Mouse (Mus musculus) monocyte, adult 5-6 weeks (primary cell): ENCODE data around the gene Nefh. TPM values are rescaled to one million over a fixed set of nuclear protein-coding genes. Genes with fewer than 3 reads are reported as not detected.

Experiments used
- ATAC-seq: fragments of 153-309, 156-312 bp; replicated peaks from 2 replicates; pipeline ENCODE4 v1.8.0; 2017; ENCODE audit warnings: mild to moderate bottlenecking; ENCODE audit not compliant: low TSS enrichment, insufficient number of reproducible peaks, severe bottlenecking, poor library complexity, low FRiP score
- total RNA-seq: library from RNA; stranded (forward); fragments of 200-1000, 200-491, 200-594 nt; gene quantifications from 3 replicates; pipeline ENCODE4 v1.2.3, GENCODE M21; 2017

The Nefh gene
- total RNA-seq, 1 experiment from 2014 or later: 0.38 TPM

GRCm38 (mm10) chr11:4963099-4963808, 15.4 kb upstream of the Nefh start:
- no peak for ATAC-seq

DNA sequence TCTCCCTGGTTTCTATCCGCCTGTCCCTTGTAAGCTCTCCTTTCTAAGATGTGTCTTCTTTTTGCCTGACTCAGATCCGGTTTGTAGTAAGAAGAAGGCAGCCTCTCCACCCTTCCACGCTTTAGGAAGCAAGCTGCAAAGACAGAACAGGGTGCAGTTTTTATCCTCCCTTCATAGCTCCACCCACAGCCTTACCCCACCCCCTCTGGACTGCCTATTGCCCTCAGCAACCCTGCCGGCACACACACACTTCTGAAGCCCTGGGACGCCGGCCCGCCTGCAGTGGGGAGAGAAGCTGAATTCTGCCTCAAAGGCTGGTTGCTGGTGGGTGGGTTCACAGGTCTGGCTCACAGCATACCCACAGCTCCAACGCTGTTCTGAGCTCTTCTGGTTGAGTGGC, 6.1 kb upstream of the Nefh start:
- no peak for ATAC-seq

- ATAC-seq: no peak
Measured at GRCm38 (mm10) chr11:4953401-4953800, 5.5 kb upstream of the Nefh start.

GRCm38 (mm10) chr11:4949256-4950044, 1.6 kb upstream of the Nefh start:
- no peak for ATAC-seq

DNA sequence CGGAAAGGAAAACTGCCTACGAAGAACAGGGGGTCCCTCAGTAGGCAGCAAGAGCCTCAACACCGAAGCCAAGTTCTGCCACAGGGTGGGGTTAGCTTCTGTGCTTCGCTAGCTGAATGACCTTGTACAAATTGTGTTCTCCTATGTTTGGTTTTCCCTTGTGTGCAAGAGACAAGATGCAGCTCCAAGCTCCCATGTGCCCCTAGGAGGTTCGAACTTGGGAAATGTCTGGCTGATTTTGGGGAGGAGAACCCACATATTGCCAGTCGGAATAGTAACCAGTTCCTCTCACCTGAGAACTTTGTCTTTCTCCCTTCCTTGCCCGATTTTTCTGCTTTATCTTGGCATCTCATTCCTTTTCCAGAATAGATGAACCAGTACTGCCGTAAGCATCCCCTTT, 928 bp upstream of the Nefh start:
- no peak for ATAC-seq

DNA sequence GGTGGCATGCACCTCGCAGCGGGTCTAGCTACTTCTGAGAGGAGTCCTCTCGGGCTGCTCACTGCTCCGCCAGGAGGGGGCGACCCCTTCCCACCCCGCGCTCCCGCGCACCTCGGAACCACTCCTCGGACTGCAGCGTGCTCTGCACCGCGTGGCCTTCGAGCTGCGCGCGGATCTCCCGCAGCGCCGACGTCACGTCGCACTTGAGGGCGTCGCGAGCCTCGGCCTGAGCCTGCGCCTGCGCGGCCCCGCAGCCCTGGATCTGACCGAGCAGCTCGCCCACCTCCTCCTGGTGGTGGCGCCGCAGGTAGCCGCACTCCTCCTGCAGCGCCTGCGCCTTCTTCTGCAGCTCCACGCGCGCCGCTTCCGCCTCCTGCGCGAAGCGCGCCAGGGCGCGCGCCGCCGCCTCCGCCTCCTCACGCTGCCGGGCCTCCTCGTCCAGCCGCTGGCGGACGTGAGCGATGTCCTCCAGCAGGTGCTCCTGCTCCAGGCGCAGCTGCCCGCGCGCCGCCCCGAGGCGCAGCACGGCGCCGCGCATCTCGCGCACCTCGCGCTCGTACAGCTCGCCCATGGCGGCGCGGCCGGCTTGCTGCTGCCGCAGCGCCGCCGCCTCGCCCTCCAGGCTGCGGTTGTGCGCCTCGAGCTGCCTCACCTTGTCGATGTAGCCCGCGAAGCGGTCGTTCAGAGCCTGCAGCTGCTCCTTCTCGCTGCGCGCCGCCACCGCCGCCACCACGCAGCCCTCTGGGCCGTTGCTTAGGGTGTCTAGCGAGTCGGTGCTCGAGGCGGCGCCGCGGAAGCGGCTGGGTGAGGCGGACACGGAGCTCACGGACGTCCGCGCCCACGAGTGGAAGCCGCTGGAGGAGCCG, 684 bp downstream of the Nefh start:
- ATAC-seq: no peak

GRCm38 (mm10) chr11:4946530-4946929, 1.3 kb downstream of the Nefh start:
- no peak for ATAC-seq

GRCm38 (mm10) chr11:4936243-4936642, 11.6 kb downstream of the Nefh start:
- ATAC-seq: no peak

DNA sequence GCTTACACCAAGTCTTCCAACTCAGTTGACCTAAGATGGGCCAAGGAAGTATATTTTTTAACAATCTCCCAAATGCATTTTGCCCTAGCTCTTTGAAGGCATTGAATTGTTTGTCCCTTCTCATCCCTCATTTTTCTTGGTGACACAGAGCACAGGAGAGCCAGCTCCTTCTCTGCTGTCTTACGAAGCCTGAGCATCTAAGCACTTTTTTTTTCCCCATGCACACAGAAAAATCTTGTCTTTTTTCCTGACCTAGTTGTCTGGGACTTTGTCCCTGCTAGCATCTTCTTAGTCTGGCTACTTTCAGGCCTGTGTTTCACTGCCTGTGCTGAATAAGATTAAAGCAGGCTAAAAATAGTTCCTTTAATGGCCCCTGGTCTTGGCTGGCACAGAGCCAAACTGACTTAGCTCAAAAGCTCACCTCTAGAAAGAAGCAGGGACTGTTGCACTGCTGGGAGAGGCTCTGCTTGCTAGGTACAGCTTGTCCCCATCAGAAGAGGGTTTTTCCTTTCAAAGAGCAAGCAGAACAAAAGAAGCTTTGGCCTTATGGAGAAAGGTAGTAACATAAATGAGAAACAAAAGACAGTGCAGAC, 16.8 kb downstream of the Nefh start:
- ATAC-seq: no peak

GRCm38 (mm10) chr11:4927224-4927623, 20.6 kb downstream of the Nefh start:
- ATAC-seq: no peak

- ATAC-seq: no peak
Measured at GRCm38 (mm10) chr11:4921751-4922150, 26.1 kb downstream of the Nefh start.

- no peak for ATAC-seq
Measured at GRCm38 (mm10) chr11:4921281-4921680, 26.6 kb downstream of the Nefh start.

DNA sequence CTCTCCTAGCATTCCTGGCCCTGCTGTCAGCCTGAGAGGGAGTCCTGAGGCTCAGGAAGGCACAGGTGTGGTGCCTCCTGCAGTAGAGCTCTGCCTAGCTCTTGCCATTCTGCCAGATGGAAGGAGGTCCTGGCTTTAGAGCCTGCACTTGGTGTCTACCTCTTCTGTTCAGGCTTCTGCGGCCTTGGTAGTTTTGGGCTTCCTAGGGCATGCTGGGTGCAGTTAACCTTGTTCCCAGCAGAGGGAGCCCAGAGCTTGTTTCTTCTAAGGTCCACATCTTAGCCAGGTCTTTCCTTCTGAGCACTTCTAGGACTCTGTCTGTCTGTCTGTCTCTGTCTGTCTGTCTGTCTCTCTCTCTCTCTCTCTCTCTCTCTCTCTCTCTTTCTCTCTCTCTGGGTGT, 31.8 kb downstream of the Nefh start:
- peak; percentile 61 for ATAC-seq

DNA sequence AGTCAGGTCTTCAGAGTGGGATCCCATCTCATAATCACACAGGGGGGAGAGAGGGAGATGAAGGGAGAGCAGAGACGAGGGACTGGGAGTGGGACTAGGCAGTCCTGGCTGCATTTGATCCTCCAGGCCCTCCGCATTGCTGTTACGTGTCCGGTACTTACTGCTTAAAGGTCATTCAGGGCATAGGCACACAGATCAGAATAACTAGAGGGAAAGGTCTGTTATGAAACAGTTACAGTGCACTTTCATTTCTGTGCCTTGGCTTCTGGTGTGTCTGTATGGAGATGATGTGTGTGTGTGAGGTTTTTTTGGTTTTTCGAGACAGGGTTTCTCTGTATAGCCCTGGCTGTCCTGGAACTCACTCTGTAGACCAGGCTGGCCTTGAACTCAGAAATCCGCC, 41.6 kb downstream of the Nefh start:
- ATAC-seq: no peak

GRCm38 (mm10) chr11:4901956-4902355, 45.9 kb downstream of the Nefh start:
- ATAC-seq: no peak

DNA sequence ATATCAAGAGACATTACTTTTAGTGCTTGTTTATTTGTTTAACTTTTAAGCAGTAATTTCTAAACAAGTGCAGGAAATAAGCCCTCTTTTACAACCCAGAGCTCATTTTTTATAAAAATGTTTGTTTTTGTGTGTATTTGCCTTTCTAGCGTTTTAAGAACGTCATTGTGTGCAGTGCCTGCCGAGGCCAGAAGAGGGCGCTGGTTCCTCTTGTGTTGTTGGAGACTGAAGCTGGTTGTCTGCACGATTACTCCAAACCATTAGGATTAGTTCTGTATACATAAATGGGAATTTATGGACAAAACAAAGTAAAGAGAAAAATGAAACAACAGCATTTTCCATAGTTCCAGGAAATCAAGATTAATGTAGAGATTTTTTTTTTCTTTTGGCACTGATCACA, 47.4 kb downstream of the Nefh start:
- ATAC-seq: no peak

DNA sequence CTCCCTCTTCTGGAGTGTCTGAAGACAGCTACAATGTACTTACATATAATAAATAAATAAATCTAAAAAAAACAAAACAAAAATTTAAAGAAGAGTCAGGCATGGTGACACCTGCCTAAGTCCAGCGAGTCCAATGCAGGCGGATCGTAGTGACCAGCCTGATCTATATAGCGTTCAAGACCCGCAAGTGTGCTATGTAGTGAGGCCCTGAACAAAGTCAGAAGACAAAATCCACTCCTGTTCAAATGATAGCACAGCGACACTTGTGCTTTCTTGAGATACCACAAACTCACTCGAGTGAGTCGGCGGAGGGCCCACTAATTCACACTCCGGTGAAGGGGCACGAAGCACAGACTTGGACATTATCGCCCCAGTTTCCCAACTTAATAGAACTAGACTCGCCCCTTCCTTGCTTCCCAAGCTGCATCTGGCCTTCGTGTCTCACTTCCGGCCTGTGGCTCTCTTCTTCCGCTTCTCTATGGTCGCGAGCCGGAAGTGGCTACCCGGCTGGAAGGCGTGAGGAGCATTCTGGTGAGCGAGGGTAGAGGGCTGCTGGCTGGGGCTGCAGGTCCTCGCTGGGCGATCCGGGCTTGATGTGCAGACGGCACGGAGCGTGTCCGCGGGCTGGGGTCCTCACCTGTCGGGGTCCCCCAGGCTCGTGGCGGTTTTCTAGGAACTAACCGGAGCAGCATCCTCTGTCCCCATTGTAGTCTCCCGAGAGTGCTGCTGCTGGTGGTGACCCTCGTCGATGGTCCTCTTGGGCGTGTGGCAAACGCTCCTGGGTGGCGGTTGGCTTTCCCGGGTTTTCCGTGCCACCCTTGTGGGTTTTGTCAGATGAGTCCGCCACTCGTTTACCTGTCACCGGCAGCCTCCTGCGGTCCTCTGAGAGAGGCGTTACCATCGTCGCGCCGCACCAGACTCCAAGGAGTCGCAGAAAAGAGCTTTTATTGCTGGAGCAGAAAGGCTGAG, 52.7 kb downstream of the Nefh start, which contains the start of gene Thoc5:
Thoc5 (plus strand) TSS at position 473 of the 969 bp plus-strand sequence.
- peak; percentile 95 for ATAC-seq
